Mouse (Mus musculus) liver, embryonic 11.5 days (tissue): ENCODE data around the gene Acacb. TPM values are rescaled to one million over a fixed set of nuclear protein-coding genes. Genes with fewer than 3 reads are reported as not detected.

Source experiments
- ATAC-seq: fragments of 200-750 bp; cut with Nextera tagmentation; replicated peaks from 2 replicates; pipeline ENCODE4 v1.8.0; 2017; ENCODE audit warnings: moderate number of reproducible peaks, mild to moderate bottlenecking, moderate TSS enrichment, moderate library complexity; ENCODE audit not compliant: low FRiP score
- DNase-seq: peaks from one replicate; pipeline ENCODE4 v3.0.0-alpha.2; 2017; ENCODE audit warnings: low spot score
- H3K27ac ChIP-seq: fragments of 300-500 bp; sonication (generic); 2 replicates; pipeline ENCODE4 v1.5.1; 2014; ENCODE audit warnings: mild to moderate bottlenecking, low read depth, low read length, control low read depth
- H3K27me3 ChIP-seq: fragments of 300-500 bp; sonication (generic); replicated peaks from 2 replicates; pipeline ENCODE4 v1.6.1; 2014; ENCODE audit warnings: low read length, mixed read lengths; ENCODE audit not compliant: control insufficient read depth, insufficient read depth
- H3K36me3 ChIP-seq: fragments of 300-500 bp; sonication (generic); 2 replicates; pipeline ENCODE4 v1.6.1; 2014; ENCODE audit warnings: mild to moderate bottlenecking, low read length, moderate library complexity, mixed read lengths; ENCODE audit not compliant: control insufficient read depth, insufficient read depth
- H3K4me1 ChIP-seq: fragments of 300-500 bp; sonication (generic); replicated peaks from 2 replicates; pipeline ENCODE4 v1.6.1; 2014; ENCODE audit warnings: low read length, mixed read lengths; ENCODE audit not compliant: control insufficient read depth, insufficient read depth
- H3K4me2 ChIP-seq: fragments of 300-500 bp; sonication (generic); 2 replicates; pipeline ENCODE4 v1.6.1; 2014; ENCODE audit warnings: mild to moderate bottlenecking, control low read depth, moderate library complexity
- H3K4me3 ChIP-seq: fragments of 300-500 bp; sonication (generic); 2 replicates; pipeline ENCODE4 v1.5.1; 2014; ENCODE audit warnings: low read depth, low read length, control low read depth
- H3K9ac ChIP-seq: fragments of 300-500 bp; sonication (generic); 2 replicates; pipeline ENCODE4 v1.6.1; 2014; ENCODE audit warnings: low read depth, low read length, control low read depth
- H3K9me3 ChIP-seq: fragments of 300-500 bp; sonication (generic); 2 replicates; pipeline ENCODE4 v1.6.1; 2016; ENCODE audit warnings: low read length, inconsistent platforms, mixed read lengths; ENCODE audit not compliant: control insufficient read depth
- WGBS: fragments of 180-500 bp; shearing (Covaris S2); extraction: QIAGEN DNeasy Blood & Tissue Kit; methylation state at CpG from one replicate; pipeline ENCODE4 v1.1.7; 2014; 5-methylcytosine and 5-hydroxymethylcytosine counted together
- polyA plus RNA-seq: library from polyadenylated mRNA; unstranded; fragments of >200 nt; fragmentation: Nextera tagmentation; extraction: Ambion mirVana; gene quantifications from 2 replicates; pipeline ENCODE4 v1.2.1, GENCODE M21; 2014

Acacb gene
- polyA plus RNA-seq, 1 experiment from 2014 or later: 0.86 TPM

DNA sequence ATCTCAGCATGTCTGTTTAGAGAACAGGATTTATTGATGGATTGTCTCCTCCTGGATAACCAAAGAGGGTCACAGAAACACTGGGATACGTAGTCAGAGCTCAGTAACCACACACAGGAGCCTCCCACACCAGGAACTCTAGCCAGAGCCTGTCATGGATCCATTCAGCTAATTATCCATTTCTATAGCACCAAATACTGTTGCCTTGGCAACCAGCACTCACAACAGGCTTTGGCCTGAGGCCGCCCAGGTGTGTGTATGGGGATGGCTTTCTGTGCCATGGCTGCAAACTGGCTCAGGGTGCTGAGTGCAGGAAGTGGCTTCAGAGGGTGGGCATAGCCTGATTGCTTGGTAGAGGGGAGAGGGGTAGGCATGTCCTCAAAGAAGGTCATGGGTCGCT lies 143.7 kb downstream of the Acacb start:
- H3K9ac ChIP-seq: no peak overlapping the region

DNA sequence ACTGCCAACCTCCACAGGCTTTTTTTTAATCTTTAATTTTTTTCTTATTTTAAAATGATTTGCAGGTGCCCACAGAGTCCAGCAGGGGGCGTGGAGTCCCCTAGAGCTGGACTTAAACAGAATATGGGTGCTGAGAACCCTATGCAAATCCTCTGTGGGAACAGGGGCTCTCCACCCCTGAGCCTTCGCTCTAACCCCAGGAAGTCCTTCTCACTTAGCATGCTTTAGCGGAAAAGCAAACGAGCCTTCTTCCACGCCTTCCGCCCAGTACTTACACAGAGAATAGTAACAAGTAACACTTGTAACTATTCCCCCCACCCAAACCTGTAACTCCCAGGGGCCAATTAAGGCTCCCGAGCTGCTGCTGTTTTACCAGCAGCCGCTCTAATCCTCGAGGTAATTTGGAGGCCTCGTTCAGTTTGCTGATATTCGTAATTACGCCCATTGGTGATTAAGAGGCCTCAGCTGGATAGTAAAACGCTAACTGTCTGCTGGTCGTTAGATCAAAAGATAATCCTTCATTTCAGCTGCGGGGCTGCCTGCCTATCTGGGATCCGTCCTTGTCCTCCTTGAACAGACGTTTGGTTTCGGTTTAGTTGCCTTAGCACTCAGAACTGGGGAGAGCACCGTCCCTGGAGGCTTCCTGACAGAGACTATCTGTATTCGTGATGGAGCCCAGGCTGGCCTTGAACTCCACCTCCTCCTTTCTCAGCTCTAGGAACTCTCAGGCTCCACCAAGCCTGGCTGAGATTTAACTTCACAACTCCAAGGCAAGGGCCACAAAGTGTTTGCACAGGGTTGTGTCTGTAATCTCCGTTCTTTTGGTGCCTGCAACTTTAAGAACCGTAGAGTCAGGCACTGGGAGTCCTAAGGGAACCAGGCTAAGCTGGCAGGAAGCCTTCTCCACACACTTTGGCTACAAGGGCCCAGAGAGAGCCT lies 150.6 kb downstream of the Acacb start:
- WGBS: 22% methylated on average over 22 of the region's 22 CpGs
- Histone ChIP-seq H3K4me1 (no peaks in the 10 kb centered on the region), H3K9ac (no peak overlapping the region), H3K4me2 (peak overlapping the region; percentile 25), H3K27me3 (no peaks in the 10 kb centered on the region; the same call in 1 of the 2 replicates), H3K36me3 (no peaks in the 10 kb centered on the region), H3K9me3 (no peaks in the 10 kb centered on the region), H3K27ac (no peak overlapping the region), H3K4me3 (no peak overlapping the region)
- DNase-seq (no peak), ATAC-seq (no peak; the same call in 1 of the 2 replicates)

More for the DNA sequence above, 143.7 kb downstream of the Acacb start:
- DNase-seq (no peak), ATAC-seq (no peak)
- WGBS: 73% methylated on average over 3 of the region's 3 CpGs
- H3K27ac ChIP-seq: no peak overlapping the region
- no peaks in the 10 kb centered on the region for H3K4me1 ChIP-seq
- H3K27me3 ChIP-seq: peaks cover 9% of the 10 kb centered on the region
- H3K4me3 ChIP-seq: no peak overlapping the region
- H3K4me2 ChIP-seq: no peak overlapping the region
- H3K9me3 ChIP-seq: no peaks in the 10 kb centered on the region
- no peaks in the 10 kb centered on the region for H3K36me3 ChIP-seq

DNA sequence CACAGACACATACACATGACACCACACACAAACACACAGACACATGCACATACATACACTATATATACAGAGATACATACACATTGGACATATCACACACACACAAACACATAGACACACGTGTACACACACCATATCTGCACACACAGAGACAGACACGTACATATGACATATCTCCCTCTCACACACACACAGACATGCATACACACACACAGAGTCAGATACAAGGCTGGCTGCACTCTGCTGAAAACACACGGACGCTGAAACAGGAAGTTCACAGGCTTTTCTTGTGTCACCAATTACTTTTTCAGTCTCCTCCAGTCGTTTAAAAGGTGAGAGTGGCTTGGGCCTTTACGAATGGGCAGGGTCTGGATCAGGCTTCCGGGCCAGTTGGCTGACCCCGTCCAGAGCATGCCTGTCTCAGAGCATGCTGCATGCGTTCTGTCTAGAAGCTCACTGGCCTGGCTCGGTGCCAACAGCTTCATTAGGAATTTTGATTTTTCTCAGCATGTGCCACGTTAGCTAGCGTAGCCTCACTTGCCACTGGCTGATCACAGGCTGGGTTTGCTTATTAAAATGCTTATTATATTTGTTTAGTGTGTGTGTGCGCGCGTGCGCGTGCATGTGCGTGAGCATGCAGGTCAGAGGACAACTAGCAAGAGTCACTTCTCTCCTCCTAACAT lies 152.0 kb downstream of the Acacb start:
- Histone ChIP-seq H3K9ac (no peak overlapping the region), H3K36me3 (no peaks in the 10 kb centered on the region), H3K27me3 (no peaks in the 10 kb centered on the region; the same call in 1 of the 2 replicates), H3K27ac (no peak overlapping the region), H3K4me1 (no peaks in the 10 kb centered on the region), H3K9me3 (no peaks in the 10 kb centered on the region), H3K4me3 (no peak overlapping the region), H3K4me2 (no peak overlapping the region)
- ATAC-seq (no peak), DNase-seq (no peak)
- WGBS: 72% methylated on average over 18 of the region's 18 CpGs

DNA sequence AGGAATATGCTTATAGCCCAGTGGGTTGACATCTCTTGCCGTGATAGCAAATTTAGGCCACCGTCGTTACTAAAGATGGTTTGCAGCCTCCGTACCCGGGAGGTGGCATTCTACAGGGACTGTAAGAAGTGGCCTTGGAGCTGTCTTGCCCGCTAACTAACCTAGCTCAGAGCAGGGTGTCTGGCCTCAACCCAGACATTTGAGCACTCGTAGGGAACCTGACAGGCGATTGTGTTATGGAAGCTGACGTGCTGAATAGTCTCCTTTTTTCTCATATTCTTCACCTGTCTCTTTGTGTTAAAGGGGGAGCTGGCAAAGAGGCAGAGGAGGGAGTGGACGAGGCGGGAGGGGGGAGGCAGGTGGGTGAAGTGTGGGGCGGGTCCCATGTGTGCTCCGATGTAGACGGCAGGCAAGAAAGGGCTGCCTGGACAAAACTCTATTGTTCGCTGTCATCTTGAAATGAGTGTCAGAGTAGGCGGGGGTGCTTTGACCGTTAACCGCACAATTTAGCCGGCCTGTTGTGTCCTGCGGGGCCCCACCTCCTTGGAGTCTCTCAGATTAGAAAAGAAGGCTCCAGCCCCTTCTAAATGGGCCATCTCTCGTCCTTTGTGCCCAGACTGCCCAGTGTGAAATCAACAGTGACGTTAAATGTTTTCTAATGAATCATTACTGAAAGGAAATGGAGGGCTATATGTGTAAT lies 153.0 kb downstream of the Acacb start:
- H3K36me3 ChIP-seq: no peaks in the 10 kb centered on the region
- H3K4me3 ChIP-seq: no peak overlapping the region
- H3K9ac ChIP-seq: no peak overlapping the region
- H3K9me3 ChIP-seq: no peaks in the 10 kb centered on the region
- no peaks in the 10 kb centered on the region; the same call in 1 of the 2 replicates for H3K27me3 ChIP-seq
- H3K4me1 ChIP-seq: no peaks in the 10 kb centered on the region
- no peak for DNase-seq
- no peak for ATAC-seq
- 83% methylated on average over 22 of the region's 22 CpGs for WGBS
- no peak overlapping the region for H3K4me2 ChIP-seq
- H3K27ac ChIP-seq: no peak overlapping the region

GRCm38 (mm10) chr5:114299883-114300610 lies 153.7 kb downstream of the Acacb start:
- ATAC-seq (no peak), DNase-seq (no peak)
- Histone ChIP-seq H3K4me2 (no peak overlapping the region), H3K9ac (no peak overlapping the region), H3K27me3 (no peaks in the 10 kb centered on the region; the same call in 1 of the 2 replicates), H3K4me3 (no peak overlapping the region), H3K4me1 (no peaks in the 10 kb centered on the region), H3K36me3 (no peaks in the 10 kb centered on the region), H3K27ac (no peak overlapping the region), H3K9me3 (no peaks in the 10 kb centered on the region)
- 76% methylated on average over 24 of the region's 24 CpGs for WGBS

Other genes with a start within 250 kb of the Acacb start
- gene Coro1c, start 237.8 kb upstream of the Acacb start, polyA plus RNA-seq: 122 and 137 TPM in 2 replicates
- gene Ssh1, start 152.6 kb upstream of the Acacb start, polyA plus RNA-seq: 16.2 and 17.8 TPM in 2 replicates
- 0.23 TPM in 1 of 2 replicates, not detected in the other for gene Dao, start 142.8 kb upstream of the Acacb start, polyA plus RNA-seq
- 6.5 and 8.5 TPM in 2 replicates for gene Usp30, start 81.1 kb upstream of the Acacb start, polyA plus RNA-seq
- not detected in 2 replicates for gene Svop, start 55.0 kb upstream of the Acacb start, polyA plus RNA-seq
- 13.1 and 13.4 TPM in 2 replicates for gene Alkbh2, start 18.3 kb upstream of the Acacb start, polyA plus RNA-seq
- 41.8 and 47.1 TPM in 2 replicates for gene Ung, start 16.1 kb upstream of the Acacb start, polyA plus RNA-seq
- gene Foxn4, start 127.3 kb downstream of the Acacb start, polyA plus RNA-seq: not detected in 2 replicates
- 0.40 and 0.45 TPM in 2 replicates for gene Myo1h, start 142.6 kb downstream of the Acacb start, polyA plus RNA-seq
- gene Kctd10, start 234.0 kb downstream of the Acacb start, polyA plus RNA-seq: 59.1 and 64.1 TPM in 2 replicates
- 41.1 and 41.4 TPM in 2 replicates for gene Ube3b, start 234.1 kb downstream of the Acacb start, polyA plus RNA-seq